Mouse (Mus musculus): Measurements from ENCODE around the gene Ankrd65. TPM values are rescaled to one million over a fixed set of nuclear protein-coding genes. Genes with fewer than 3 reads are reported as not detected.

Gene Ankrd65
- total and polyA plus RNA-seq, 3 experiments = not detected

GRCm38 (mm10) chr4:155831205-155831766, 41.0 kb downstream of the Ankrd65 start, which contains the start of gene Aurkaip1:
Aurkaip1 (plus strand) TSS chr4:155831272.
- H3K9me3 ChIP-seq (replicated peaks; ENCODE audit: low read length) = no peaks in the 10 kb centered on the region
- H3K27me3 ChIP-seq (replicated peaks) = no peaks in the 10 kb centered on the region
- peak within 1 kb of the TSS; percentile 48 for H3K27ac ChIP-seq (ENCODE audit: insufficient read depth, low read depth)
- in situ Hi-C loops (cut with MboI; ENCODE audit: low pct_ligation_motif_present, low pct_unique_long_range_greater_than_20kb, low sequenced_read_pairs) (loop anchor here (10.0 kb wide), 1 partner anchor 114 kb away; the partner anchor contains the start of gene Ube2j2), dilution Hi-C loops (cut with MboI; ENCODE audit: extremely low pct_ligation_motif_present, extremely low pct_unique_long_range_greater_than_20kb, low sequenced_read_pairs) (no loop called here)
- H3K4me2 ChIP-seq (ENCODE audit: insufficient read depth, low read depth, poor library complexity, severe bottlenecking) = peak within 1 kb of the TSS; percentile 52
- TF ChIP-seq CHD1 (IDR thresholded peaks at IDR 0.05; ENCODE audit: low read depth, low read length) = no peak; the same call in 1 of the 2 replicates
- no peak; the same call in 1 of the 2 replicates for TF ChIP-seq USF1 (IDR thresholded peaks at IDR 0.05; ENCODE audit: low read depth, low read length)
- peak; percentile 90 for TF ChIP-seq POLR2A (IDR thresholded peaks at IDR 0.05; ENCODE audit: low read depth, low read length)
- peak; percentile 2 for TF ChIP-seq RAD21 (IDR thresholded peaks at IDR 0.05; ENCODE audit: low read depth, low read length)
- TF ChIP-seq MAX (IDR thresholded peaks at IDR 0.05; ENCODE audit: low read length) = peak; percentile 82
- TF ChIP-seq MYC (IDR thresholded peaks at IDR 0.05; ENCODE audit: low read depth, low read length) = peak; percentile 70
- peak; percentile 71 for TF ChIP-seq MAZ (IDR thresholded peaks at IDR 0.05; ENCODE audit: low read depth, low read length)
- TF ChIP-seq EP300 (IDR thresholded peaks at IDR 0.05; ENCODE audit: low read length) = no peak; the same call in 1 of the 2 replicates
- peak; percentile 95 for TF ChIP-seq HCFC1 (IDR thresholded peaks at IDR 0.05; ENCODE audit: low read depth, low read length)
- peak; percentile 67; the same call in 1 of the 2 replicates for TF ChIP-seq BHLHE40 (IDR thresholded peaks at IDR 0.05; ENCODE audit: low read depth, low read length)
- no peak for TF ChIP-seq USF2 (conservative IDR thresholded peaks at IDR 0.05; ENCODE audit: low read depth, low read length)
- peak; percentile 88 for TF ChIP-seq ZMIZ1 (IDR thresholded peaks at IDR 0.05; ENCODE audit: low read depth, low read length)
- TF ChIP-seq ZNF384 (IDR thresholded peaks at IDR 0.05; ENCODE audit: low read depth, low read length) = peak; percentile 51; the same call in 1 of the 2 replicates
- TF ChIP-seq JUN (IDR thresholded peaks at IDR 0.05; ENCODE audit: insufficient read depth, low read depth, low read length) = no peak
- no peak for TF ChIP-seq ZC3H11A (IDR thresholded peaks at IDR 0.05; ENCODE audit: low read depth, low read length)
- peak; percentile 23; the same call in 1 of the 2 replicates for TF ChIP-seq ETS1 (conservative IDR thresholded peaks at IDR 0.05; ENCODE audit: low read depth, low read length)
- no peak for TF ChIP-seq JUND (conservative IDR thresholded peaks at IDR 0.05; ENCODE audit: low read depth, low read length)
- TF ChIP-seq TBP (conservative IDR thresholded peaks at IDR 0.05; ENCODE audit: low read depth, low read length) = peak; percentile 55; the same call in 1 of the 2 replicates
- peak; percentile 96 for TF ChIP-seq ELF1 (IDR thresholded peaks at IDR 0.05; ENCODE audit: low read depth, low read length)
- peak; percentile 49 for TF ChIP-seq NRF1 (IDR thresholded peaks at IDR 0.05; ENCODE audit: low read depth, low read length)
- peak; percentile 81 for TF ChIP-seq CHD2 (IDR thresholded peaks at IDR 0.05; ENCODE audit: low read length)
- TF ChIP-seq SIN3A (IDR thresholded peaks at IDR 0.05; ENCODE audit: low read length) = peak; percentile 98
- peak; percentile 66 for TF ChIP-seq SMC3 (IDR thresholded peaks at IDR 0.05; ENCODE audit: low read depth, low read length)
- no peak for TF ChIP-seq PAX5 (IDR thresholded peaks at IDR 0.05; ENCODE audit: low read length)
- TF ChIP-seq ZKSCAN1 (IDR thresholded peaks at IDR 0.05; ENCODE audit: borderline replicate concordance, low read depth, low read length) = no peak
- TF ChIP-seq IRF4 (IDR thresholded peaks at IDR 0.05; ENCODE audit: low read depth, low read length) = peak; percentile 89
- peak; percentile 90 for TF ChIP-seq POLR2AphosphoS2 (IDR thresholded peaks at IDR 0.05; ENCODE audit: low read depth, low read length)
- TF ChIP-seq UBTF (IDR thresholded peaks at IDR 0.05; ENCODE audit: low read depth, low read length) = no peak
- TF ChIP-seq KAT2A (IDR thresholded peaks at IDR 0.05; ENCODE audit: insufficient replicate concordance, low read length) = peak; percentile 89; the same call in 1 of the 2 replicates
- TF ChIP-seq CTCF (conservative IDR thresholded peaks at IDR 0.05 in 1 of 2, IDR thresholded peaks at IDR 0.05 in 1 of 2; ENCODE audit: low read depth in 2 of 2, low read length in 2 of 2) = peak in 1 of 2 experiments; percentile 94; a peak in 3 of 4 replicates
- peak; percentile 95 for TF ChIP-seq TCF12 (IDR thresholded peaks at IDR 0.05; ENCODE audit: low read depth, low read length)
- peak; percentile 86 for TF ChIP-seq MEF2A (IDR thresholded peaks at IDR 0.05; ENCODE audit: borderline replicate concordance, low read depth, low read length)
- TF ChIP-seq NELFE (IDR thresholded peaks at IDR 0.05; ENCODE audit: low read depth, low read length) = peak; percentile 87; the same call in 1 of the 2 replicates
- peak; percentile 57; the same call in 1 of the 2 replicates for TF ChIP-seq GABPA (IDR thresholded peaks at IDR 0.05; ENCODE audit: insufficient replicate concordance, low read depth, low read length)
- peak; percentile 88 for TF ChIP-seq MXI1 (IDR thresholded peaks at IDR 0.05; ENCODE audit: low read depth, low read length)
- no peak for TF ChIP-seq MAFK (IDR thresholded peaks at IDR 0.05; ENCODE audit: insufficient replicate concordance, low read length)
- TF ChIP-seq RCOR1 (conservative IDR thresholded peaks at IDR 0.05; ENCODE audit: low read depth, low read length) = peak; percentile 72; the same call in 1 of the 2 replicates
- TF ChIP-seq E2F4 (IDR thresholded peaks at IDR 0.05; ENCODE audit: insufficient replicate concordance, low read depth, low read length) = no peak
- peak; percentile 96 for DNase-seq (ENCODE audit: extremely low read depth)
- H3K36me3 ChIP-seq (replicated peaks in 1 of 2; ENCODE audit: control insufficient read depth in 1 of 2, insufficient read depth in 1 of 2, low read length in 1 of 2) = peaks cover 9 to 56% of the 10 kb centered on the region in 2 experiments
- peaks cover 7 to 29% of the 10 kb centered on the region in 2 experiments for H3K4me1 ChIP-seq (ENCODE audit: control insufficient read depth in 1 of 2, insufficient read depth in 2 of 2)
- peak within 1 kb of the TSS; percentile 80 to 90 (median 88) for H3K4me3 ChIP-seq (replicated peaks in 1 of 3; ENCODE audit: low read depth in 2 of 3, low read length in 2 of 3, poor library complexity in 1 of 3)
- peaks cover 20% of the 10 kb centered on the region for H3K79me2 ChIP-seq (replicated peaks; ENCODE audit: control insufficient read depth, extremely low read depth, insufficient read depth, poor library complexity, severe bottlenecking)
- peak within 1 kb of the TSS; percentile 83 for H3K9ac ChIP-seq (ENCODE audit: insufficient read depth, low read depth)
